Mouse (Mus musculus) layer of hippocampus, adult 11-12 months (tissue): ENCODE data around the gene Slc26a1.
A peak's percentile ranks its signal among the peaks of the same experiment; 100 is the strongest.

Experiments
- DNase-seq: peaks from one replicate; pipeline ENCODE4 v3.0.0; 2022; ENCODE audit warnings: low spot score

Slc26a1 gene

DNA sequence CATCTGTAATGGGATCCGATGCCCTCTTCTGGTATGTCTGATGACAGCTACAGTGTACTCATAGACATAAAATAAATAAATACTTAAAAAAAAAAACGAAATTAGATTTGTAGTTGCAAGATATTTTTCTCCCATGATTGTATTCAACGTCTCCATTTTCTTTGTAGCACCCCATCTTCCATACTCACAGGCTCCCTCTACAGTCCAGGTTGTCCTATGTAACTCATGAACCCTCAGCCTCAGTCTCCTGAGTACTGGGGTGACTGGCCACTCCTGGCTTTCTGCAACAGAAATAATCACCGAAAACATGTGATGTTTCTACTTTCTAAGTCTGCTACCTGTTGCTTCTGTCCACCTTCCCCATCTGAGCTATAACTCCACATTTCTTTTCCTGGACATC lies 15.8 kb upstream of the Slc26a1 start:
- no peak for DNase-seq

DNA sequence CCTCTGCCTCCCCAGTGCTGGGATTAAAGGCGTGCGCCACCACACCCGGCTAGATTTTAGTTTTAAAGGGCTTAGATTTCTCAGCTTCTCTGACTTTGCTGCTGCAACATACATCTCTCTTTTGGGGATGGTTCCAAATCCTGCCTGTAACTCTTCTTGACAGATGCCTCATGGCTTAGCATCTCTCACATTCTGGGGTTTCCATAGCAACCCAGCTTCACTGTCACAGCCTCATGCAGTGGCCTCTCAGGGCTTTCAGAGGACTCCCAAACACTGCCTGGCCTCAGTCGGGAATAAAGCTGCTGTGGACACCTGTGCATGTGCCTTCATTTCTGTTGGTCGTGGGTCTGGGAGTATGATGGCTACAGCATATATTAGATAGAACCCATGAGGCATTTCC lies 13.7 kb upstream of the Slc26a1 start:
- DNase-seq, result no peak

DNA sequence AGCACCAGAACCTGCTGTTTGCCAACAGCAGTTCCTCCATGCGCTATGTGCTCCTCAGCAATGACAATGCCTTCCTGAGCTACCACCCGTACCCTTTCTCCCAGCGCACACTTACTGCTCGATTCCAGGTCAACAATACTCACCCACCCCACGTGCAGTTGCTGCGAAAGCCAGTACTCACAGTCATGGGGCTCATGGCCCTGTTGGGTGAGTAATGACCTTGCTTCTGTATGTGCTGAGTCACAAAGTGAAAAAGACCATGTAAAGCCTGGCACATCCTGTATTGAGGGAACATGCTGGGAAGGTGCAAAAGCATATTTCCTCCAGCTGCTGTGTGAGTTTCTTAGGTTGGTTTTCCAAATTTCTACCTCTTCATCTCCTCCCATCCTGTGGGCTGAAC lies 5.5 kb upstream of the Slc26a1 start:
- DNase-seq, result no peak

DNA sequence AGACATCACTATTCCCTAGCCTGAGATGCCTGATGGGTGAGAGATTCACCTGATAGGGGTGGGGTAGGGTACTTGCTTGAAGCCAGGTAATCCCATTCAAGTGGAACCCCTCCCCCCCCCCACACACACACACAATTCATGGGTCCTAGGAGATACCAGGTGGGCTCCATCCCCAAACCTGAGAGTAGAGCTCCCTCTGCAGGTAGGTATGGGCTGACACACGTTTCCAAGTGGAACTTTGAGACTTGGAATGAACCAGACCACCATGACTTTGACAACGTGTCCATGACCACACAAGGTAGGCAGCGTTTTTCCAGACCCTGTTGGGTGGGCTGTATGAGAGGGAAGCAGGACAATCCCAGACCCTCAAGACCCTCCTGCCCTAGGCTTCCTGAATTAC lies 4.5 kb upstream of the Slc26a1 start:
- no peak for DNase-seq

DNA sequence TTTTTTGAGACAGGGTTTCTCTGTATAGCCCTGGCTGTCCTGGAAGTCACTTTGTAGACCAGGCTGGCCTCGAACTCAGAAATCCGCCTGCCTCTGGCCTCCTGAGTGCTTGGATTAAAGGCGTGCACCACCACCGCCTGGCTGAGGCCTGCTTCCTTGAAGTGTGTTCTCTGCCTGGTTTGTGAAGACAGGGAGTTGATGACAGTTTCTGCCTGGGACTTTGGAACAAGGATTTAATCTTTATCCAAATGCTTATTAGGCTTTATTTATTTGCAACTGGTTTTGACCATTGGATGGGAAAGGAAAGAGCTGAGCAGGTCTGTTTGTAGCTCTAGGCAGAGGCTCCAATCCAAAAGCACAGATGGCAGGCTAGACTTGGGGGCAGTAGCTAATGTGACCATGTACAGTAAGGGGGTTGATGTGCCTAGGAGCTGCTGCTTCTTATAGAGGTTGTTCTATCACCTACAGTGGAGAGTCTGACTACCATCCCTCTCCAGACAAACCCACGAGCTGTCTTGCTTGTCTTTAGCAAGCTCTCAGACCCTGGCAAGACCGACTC lies 3.0 kb upstream of the Slc26a1 start:
- no peak for DNase-seq

DNA sequence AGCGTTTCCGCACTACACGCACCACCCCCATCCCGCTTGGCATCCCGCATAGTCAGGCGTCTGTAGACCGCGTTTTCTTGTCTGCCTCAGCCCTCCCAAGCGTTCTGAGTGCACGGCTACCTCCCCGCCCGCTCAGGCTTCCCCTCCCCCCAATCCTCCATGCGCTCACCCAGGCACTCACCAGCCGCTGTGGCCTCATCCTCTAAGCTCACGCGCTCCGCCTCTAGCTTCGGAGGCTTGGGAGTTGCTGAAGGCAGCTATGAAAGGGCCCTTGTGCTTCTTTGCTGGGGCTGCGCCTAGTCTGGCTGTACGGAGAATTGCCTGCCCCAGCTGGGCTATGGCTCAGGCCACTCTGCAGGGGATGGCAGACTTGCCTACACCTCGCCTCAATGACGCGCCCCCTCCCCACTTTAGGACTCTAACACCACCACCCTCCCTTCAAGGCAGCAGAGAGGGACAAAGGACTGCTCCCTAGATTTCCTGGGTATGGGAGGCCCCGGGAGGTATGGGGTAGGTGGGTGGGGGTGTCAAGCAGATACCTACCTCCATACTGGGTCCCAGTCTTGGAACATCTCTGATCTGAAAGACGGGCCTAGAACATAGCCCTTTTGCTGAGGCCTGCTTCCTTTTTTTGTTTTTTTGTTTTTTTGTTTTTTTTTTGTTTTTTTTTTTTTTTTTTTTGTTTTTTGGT lies 2.4 kb upstream of the Slc26a1 start:
- DNase-seq, result peak; percentile 83

DNA sequence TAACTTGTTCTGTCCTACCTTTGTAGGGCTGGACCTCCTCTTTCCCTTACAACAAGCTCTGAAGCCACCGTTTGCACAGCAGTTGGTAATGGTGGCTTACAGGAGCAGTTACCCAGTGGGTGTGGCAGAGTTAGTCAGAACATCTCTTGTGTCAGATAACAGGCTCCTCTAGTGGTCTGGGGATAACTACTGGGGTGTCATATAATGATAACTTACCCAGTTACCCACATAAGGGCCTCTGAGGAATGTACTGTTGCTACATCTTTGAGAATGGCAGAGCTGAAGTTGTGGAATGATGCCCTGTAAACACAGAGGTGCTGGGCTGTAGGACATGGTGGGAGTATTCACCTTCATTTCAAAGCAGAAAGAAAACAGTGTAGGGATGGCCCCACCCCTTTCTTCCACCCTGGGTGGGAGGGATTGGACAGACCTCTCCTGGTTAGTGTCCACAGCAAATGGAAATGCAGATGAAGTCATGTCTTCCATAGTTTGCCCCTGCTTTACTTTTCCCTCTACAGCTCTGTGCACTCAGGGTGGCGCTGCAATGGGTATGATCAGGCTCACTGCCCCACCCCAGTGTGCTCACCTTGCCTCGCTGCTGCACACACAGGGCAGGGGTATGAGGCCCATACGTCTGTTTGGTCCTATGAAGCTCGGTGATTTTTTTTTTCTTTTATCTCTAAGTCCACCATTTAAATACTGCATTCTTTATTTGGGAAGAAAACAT lies 1.6 kb upstream of the Slc26a1 start:
- DNase-seq, result no peak

DNA sequence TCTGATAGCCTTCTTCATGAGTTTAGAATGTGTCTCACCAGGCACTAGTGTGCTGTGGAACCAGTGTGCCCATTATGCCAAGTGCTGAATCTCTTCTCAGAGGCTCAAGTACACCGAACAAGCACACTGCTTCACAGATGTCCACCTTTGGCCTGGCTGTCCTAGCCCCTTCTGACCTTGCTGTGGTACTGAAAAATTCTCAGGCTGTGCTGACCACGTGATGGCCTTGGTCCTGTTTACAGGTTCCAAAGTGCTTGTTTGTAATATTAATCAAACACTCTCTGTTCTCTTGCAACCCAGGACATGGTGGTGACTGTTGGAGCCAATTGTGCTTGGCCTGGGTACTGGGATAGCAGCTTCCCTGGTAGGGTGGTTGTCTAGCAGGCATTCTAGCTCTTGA lies 745 bp downstream of the Slc26a1 start:
- no peak for DNase-seq

DNA sequence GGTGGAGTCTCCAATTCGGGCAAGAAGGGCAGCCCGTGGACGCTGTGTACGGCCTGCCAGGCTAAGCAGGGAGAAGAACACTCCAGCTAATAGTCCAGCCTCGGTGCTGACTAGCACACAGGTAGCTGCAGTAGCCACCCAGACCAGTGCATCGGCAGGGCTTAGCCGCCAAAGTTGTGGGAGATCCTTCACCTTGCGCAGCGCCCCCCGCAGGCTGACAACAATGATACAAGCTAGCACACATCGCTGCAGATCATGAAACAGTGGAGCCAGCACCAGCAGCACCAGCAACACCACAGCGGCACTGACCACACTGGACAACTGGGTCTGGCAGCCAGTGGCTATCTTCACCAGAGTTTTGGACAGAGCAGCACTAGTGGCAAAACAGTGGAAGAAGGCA lies 3.6 kb downstream of the Slc26a1 start:
- no peak for DNase-seq

DNA sequence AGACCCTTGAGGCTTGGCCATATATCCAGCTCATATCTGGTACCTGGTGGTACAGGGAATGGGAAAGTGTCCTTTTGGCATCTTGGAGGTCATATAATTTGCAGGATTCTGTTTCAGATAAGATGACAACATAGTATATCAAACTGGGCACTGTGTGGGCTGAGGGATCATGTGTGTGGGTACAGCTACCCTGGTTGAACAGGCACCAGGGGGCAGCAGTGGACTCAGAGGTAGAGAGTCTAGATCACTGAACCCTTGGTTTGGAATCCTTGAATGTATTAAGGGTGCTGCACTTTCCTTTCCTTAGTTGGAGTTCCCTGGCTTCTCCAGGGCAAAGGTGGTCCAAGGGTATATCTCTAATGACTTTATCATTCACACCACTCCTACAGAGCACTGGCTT lies 4.6 kb downstream of the Slc26a1 start:
- DNase-seq, result peak; percentile 63

DNA sequence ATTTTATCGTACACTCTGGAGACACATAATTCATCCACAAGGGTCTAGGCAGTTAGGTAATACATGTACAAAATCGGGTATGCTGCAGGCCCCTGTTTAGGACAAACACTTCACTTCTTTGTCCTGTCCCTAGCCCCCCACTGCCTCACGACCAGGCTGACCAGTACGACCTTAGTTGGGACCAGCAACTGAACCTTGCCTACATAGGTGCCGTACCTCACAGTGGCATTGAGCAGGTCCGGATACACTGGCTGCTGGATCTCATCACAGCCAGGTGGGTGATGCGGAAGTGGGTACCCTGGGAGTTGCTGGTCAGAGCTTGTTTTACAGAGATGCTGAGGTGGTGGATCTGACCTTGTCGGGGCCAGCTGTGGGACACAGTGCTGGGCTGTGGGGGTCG lies 5.4 kb downstream of the Slc26a1 start:
- no peak for DNase-seq

DNA sequence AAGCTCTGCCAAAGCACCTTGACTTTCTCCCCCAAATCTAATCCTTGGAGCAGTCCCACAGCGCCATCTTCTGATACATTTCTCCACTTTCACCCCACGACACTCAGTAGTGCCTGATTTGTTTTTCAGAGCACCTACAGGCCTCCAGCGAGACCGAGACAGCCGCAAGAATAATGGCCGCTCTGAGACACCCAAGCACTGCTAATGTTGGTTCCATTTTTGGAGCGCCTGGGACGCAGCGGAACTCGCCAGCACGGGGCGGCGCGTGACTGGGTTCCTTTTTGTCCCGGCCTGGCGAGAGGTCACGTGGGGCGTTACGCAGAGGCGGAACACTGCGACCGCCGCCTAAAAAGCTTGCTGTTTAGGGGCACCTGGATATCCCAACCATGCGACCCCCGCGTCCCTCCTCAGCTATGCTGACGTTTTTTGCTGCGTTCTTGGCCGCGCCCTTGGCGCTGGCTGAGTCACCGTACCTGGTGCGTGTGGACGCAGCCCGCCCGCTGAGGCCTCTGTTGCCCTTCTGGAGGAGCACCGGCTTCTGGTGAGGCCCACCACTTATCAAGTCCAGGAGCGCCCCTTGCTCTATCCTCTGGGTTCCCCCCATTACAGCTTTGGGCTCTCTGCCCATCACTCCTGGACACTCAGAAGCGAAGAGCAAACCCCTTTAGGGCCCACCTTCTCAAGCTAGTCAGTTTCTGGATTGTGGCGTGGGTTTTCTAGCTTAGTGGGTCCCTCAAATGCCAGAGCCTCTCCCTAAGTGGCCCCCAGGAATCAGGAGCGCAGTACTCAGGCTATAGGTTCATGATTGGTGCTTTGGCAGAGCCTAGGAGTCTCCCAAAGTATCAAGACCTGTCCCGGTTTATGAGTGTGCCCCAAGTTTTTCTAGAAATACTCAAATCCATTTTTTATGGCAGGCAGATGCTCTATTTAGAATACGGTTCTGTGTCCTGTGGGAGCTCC lies 6.1 kb downstream of the Slc26a1 start, which contains the start of gene Dgkq:
TSS of gene Dgkq (minus strand) at position 696 of the 960 bp plus-strand sequence.
- DNase-seq, result peak; percentile 92

DNA sequence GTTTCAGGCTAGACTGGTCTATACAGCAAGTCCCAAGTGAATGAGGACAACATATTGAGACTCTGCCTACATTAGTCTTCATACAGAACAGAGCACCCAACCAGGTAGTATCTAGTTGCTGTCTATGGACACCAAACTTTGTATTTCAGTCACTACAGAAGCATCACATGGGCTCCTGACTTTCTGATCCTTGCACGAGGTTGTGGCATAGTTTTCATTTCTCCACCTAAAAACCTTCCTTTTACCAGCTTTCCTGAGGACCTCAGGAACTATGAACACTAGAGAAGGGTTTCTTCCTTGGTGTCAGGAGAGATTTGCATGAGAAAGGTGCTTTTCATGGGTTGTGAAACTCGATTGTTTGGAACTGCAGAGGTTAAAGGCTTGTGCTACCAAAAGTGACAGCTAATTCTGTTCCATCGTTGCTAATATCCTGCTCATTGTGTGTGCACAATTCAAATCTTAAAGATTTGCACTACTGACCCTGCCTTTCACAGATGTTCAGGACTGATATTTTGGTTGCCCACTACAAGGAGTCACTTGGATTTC lies 6.9 kb downstream of the Slc26a1 start:
- DNase-seq, result no peak

DNA sequence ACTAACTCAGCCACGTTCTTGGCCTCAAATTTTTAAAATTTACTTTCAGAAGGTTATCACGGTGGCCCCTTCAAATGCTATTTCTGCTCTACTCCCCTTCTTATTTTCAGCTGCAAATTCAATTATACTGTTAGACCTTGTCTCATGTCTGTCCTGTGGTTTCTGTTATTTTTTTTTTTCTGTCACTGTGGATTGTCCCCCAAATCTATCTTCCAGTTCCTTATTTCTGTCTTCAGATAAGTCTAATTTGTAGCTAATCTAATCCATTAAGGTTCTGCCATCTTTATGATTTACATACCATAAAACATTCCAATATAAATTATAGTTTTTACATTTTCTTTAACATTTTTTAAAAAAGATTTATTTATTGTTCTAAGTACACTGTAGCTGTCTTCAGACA lies 8.0 kb downstream of the Slc26a1 start:
- no peak for DNase-seq

DNA sequence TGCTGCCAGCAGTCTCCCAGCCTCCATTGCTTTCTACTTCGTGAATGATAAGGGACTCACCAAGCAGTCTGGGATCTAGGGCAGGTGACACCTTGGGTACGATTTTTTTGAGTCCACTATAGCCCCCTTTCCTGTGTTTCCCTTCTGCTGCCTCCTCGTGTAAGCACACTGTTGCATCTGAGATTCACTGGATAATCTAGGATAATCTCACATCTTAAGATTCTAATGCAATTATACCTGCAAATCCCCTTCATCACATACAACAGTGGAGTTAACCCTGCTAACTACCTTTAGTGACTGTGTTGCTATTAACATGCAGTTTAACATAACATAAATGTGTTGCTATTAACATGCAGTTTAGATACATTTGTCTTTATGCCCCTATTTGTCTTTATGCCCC lies 10.3 kb downstream of the Slc26a1 start:
- DNase-seq, result no peak

DNA sequence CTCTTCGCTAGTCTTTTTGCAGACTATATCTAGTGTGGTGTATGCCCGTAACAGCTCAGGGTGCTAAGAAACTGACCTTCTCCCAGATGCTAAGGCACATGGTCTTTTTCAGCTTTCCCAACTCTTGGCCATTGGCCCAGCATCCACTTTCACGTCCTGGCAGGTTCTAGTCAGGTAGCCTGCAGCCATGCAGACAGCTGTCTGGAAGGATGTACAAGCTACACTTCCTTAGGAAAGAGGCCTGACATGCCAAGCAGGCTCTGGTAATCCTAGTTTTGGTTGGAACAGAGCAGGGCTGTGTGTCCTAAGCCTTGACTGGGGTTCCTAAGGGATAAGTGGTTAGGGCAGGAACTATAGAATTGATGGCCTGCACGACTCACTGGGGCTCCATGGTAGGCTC lies 12.6 kb downstream of the Slc26a1 start:
- DNase-seq, result no peak

DNA sequence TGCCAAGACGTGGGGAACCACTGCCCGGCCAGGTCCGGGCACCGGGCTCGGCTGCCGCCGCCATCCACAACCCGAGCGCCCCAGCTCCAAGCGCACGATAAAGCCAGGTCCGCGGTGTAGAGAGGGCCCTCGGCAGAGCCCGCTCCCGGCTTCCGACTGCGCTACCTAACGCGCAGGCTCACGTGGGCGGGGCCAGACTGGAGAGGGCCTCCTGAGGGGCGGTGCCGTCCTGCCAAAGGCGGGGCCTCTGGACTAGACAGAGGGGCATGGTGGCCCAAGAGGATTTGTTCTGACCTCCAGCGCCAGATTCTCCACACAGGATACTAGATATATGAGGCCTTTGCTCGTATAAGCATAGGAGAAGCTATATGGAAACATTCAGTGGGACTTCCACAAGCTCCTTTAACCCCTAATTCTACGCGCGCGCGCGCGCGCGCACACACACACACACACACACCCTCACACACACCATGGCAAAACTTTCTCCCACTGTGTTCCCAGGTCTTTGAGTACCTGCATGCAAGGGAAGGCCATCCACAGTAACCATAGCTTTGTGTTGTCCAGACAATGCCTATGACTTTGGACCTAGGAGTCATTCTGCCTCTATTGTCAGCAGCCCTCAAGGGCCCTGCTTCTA lies 14.6 kb downstream of the Slc26a1 start:
- peak; percentile 91 for DNase-seq

DNA sequence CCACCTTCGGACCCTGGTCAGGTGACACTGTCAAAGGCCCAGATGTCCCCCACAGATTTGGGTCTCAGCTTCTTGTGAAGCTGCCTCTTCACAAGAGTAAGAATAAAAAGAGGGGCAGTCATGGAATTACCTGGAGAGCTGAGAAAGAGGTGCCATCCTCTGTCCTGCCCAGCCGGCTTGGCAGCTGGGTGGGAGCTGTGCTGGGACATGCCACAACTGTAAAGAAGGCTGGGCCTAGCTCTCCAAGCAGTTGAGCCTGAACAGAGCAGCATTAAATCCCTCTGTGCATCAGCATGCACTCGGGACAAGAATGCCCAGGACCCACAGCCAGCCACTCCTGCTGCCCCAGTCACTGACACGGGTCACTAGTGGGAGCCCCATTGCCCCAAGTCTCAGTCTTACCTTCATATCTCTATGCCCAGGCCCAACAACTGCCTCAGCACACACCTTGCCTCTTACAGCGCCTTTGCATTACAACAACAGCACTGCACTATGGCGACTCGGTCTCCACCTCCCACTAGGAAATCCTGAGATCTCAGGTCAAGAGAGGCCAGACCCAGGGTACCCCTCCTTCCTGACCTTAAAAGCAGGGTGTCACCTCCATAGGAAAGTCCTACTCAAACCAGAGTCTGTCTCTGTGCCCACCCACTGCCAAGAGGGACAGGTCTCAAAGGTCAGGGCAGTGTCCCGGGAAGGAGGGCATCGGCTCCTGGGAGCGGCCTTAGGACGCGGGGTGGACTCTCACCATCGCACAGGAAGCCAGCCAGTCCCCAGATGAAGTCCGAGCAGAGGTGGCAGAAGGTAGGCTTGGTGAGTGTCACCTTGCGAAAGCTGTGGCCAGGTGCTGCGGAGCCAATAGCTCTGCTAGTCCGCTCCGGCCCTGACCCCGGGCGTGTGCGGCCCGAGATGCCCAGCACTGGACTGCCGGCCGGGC lies 15.4 kb downstream of the Slc26a1 start, which contains the start of gene Idua:
TSS of gene Idua (plus strand) at position 634 of the 934 bp plus-strand sequence.
- DNase-seq, result no peak

DNA sequence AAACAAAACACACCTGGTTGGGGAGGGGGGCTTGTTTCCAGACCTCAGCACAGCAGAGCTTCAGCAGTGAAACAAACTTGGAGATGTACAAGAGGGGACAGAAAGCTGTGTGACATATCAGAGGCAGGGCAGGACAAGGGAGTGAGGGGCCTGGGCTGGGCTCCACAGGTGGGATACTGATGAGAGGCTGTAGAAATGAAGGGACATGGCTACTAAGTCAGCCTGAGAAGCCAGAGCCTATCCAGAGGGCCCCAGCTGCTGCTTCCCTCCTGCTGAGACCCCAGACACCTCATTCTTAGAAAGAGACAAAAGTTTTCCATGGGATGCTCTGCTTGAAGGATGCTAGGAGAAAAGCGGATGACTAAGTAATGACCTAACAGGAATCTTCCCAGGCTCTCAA lies 16.8 kb downstream of the Slc26a1 start:
- no peak for DNase-seq

DNA sequence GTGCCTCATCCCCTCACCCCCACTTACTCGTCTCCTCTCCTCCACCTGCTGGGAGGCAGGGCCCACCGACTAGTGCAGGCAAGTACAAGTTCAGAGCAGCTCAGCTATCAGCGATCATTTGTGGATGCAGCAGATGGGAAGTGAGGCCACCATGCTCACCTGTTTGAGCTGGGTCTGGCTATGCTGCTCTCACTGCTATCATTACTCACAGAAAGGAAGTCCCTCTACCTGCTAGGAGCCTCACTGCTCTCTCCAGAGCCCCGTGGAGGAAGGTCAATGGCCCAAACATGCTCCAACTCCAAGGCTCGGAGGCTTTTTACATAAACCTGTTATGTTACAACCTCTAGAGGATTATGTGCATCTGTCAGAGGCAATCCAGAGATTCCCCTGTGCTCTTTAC lies 18.0 kb downstream of the Slc26a1 start:
- DNase-seq, result no peak
